Mouse (Mus musculus): ENCODE results near the gene Txnrd1. TPM values are rescaled to one million over a fixed set of nuclear protein-coding genes. Genes with fewer than 3 reads are reported as not detected.

Txnrd1 gene
- polyA plus RNA-seq, 1 experiment from 2014 or later = 174 TPM

Other genes starting within 250 kb of the Txnrd1 start
- gene 1190007I07Rik, start 210.7 kb upstream of the Txnrd1 start, polyA plus RNA-seq (2015; fragmentation: Nextera tagmentation; extraction: Ambion mirVana) = 34.1 and 34.2 TPM in 2 replicates
- 223 and 227 TPM in 2 replicates for gene Tdg, start 204.1 kb upstream of the Txnrd1 start, polyA plus RNA-seq (2015; fragmentation: Nextera tagmentation; extraction: Ambion mirVana)
- 2.9 and 3.7 TPM in 2 replicates for gene Glt8d2, start 143.3 kb upstream of the Txnrd1 start, polyA plus RNA-seq (2015; fragmentation: Nextera tagmentation; extraction: Ambion mirVana)
- gene Hcfc2, start 137.8 kb upstream of the Txnrd1 start, polyA plus RNA-seq (2015; fragmentation: Nextera tagmentation; extraction: Ambion mirVana) = 51.4 and 54.7 TPM in 2 replicates
- gene Nfyb, start 69.8 kb upstream of the Txnrd1 start, polyA plus RNA-seq (2015; fragmentation: Nextera tagmentation; extraction: Ambion mirVana) = 62.5 and 67.4 TPM in 2 replicates
- 0.22 and 0.51 TPM in 2 replicates for gene Eid3, start 32.7 kb downstream of the Txnrd1 start, polyA plus RNA-seq (2015; fragmentation: Nextera tagmentation; extraction: Ambion mirVana)
- 3.1 TPM in 2 replicates for gene Chst11, start 151.5 kb downstream of the Txnrd1 start, polyA plus RNA-seq (2015; fragmentation: Nextera tagmentation; extraction: Ambion mirVana)

All from forebrain, embryonic 15.5 days (tissue).